Mouse (Mus musculus) kidney, adult 18-20 months (tissue): ENCODE measurements around the gene E330017A01Rik.
"Not testable (repeated sequence)": the region's sequence is repeated elsewhere in the genome, so short reads cannot be mapped to it uniquely, and the experiment has no call there.

ENCODE experiments used
- DNase-seq: peaks from one replicate; pipeline ENCODE4 v3.0.0; 2021

E330017A01Rik gene

DNA sequence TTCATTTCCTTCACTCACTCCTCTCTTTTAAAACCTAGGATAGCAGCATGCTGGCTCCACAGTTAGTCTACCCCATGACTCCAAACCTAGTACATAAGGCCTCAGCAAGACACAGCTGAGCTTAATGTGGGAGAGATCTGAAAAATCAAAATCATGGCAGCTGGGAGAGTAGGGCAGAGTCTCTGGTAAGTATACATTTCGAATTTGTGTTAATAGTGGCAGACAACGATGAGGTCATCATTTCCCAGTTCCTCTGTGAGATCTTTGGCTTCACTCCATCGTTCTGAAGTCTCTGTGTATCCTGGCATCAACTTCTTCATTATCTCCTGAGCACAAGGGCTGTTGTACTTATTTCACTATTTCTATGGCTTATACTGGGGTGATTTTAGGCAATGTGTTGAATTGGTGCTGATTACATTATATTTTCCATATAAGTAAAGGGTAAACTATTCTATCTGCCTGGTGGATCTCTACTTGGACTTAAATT lies at the start of gene E330017A01Rik:
Gene E330017A01Rik (minus strand): TSS at position 51 of the 487 bp plus-strand sequence.
- no peak for DNase-seq

GRCm38 (mm10) chr16:58685548-58686537 lies 47.3 kb upstream of the E330017A01Rik start:
- DNase-seq, result no peak

DNA sequence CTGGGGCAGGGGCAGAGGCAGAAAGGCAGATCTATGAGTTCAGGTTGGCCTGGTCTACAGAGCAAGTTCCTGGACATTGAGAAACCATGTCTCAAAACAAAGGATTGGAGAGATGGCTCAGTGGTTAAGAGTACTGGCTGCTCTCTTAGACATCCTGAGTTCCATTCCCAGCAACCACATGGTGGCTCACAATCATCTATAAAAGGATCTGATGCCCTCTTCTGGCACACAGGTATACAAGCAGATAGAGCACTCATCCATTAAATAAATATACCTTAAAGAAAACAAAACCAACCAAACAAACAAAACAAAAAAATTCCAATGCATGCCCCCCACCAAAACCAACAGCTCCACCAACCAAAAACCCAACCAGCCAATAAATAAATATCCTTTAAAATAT lies 46.0 kb upstream of the E330017A01Rik start:
- DNase-seq, result no peak

GRCm38 (mm10) chr16:58683911-58684310 lies 45.4 kb upstream of the E330017A01Rik start:
- DNase-seq, result no peak

DNA sequence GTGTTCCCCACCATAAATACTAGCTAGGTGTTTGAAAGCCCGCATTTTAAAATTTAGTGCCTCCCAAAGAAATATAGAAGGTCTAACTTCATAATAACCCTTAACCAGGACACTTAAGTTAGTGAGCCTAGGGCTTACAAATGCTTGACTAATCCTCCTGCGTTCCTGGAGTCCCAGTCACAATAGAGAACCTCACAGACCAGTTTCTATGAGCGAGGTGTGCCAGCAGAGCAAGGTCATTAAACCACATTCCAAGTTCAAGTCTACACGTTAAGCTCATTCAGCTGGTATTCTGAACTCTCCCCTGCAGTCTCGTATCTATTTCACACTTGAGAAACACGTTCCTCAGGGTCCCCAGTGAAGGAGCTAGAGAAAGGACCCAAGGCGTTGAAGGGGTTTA lies 44.3 kb upstream of the E330017A01Rik start:
- DNase-seq, result no peak

DNA sequence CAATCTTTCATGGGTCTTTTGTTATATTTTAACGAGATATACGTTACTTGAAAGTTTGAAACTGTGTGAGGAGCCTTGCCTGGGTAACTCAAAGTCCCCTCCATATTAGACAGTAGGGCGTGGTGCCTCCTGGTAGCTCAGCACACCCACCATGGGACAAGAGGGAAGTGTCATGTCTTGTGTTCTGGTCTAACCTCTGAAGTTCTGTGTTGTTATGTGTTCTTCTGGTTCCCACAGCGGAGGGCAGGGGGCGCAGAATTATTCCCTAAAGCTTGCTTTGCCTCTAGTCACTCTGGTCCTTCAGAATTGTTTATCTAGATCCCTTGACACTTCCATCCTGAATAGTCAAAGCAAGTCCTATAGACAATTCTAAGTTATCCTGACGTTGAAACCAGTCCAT lies 43.5 kb upstream of the E330017A01Rik start:
- no peak for DNase-seq

- DNase-seq, result no peak
Measured at GRCm38 (mm10) chr16:58678660-58679059, 40.1 kb upstream of the E330017A01Rik start.

DNA sequence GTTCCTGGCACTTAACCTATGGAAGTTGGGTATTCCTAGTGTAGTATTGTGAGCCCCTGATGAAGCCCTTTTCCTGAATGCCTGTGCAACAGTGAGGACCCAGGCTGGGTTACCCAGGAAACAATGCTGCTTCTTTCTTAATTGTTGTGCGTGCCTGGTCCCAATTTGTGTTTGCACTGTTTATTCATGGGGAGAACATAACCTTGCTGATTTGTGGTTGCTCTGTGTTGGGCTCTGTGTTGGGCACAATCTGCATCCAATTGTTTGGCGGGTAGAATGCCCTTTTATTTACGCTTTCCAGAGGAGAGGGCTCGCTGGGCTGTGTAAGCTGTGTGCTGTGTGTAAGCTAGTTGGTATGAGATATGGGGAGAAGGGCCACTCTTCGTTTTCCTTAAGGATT lies 39.0 kb upstream of the E330017A01Rik start:
- no peak for DNase-seq

GRCm38 (mm10) chr16:58676633-58677032 lies 38.1 kb upstream of the E330017A01Rik start:
- DNase-seq, result no peak

- DNase-seq, result no peak
Measured at GRCm38 (mm10) chr16:58676156-58676555, 37.6 kb upstream of the E330017A01Rik start.

GRCm38 (mm10) chr16:58675256-58675655 lies 36.7 kb upstream of the E330017A01Rik start:
- peak; percentile 39 for DNase-seq

DNA sequence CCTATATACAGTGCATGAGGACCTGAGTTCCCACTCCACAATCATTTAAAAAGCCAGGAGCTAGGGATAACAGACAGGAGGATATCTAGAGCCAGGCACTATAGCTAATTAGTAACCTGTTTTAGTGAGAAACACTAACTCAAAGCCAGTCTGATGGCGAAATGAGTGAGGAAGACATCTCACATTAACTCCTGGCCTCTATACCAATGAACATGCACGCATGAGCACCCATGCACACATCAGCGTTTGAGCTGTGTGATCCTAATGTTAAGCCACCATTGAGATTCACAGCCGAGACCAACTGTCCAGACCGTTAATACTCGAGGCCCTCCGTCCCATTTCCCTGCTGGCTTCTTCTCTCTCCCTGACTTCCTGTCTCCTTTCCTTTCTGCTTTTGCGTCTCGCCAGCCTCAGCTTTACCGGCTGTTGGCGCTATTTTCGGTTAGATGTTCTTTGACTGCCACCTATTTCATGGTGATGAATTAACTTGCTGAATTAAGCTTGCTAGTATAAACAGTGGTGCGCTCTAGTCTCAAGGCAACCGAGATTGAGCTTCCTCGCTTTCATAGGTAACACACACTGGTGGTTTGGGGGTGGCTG lies 35.4 kb upstream of the E330017A01Rik start:
- DNase-seq, result peak; percentile 36

- no peak for DNase-seq
Measured at GRCm38 (mm10) chr16:58672396-58672795, 33.9 kb upstream of the E330017A01Rik start.

DNA sequence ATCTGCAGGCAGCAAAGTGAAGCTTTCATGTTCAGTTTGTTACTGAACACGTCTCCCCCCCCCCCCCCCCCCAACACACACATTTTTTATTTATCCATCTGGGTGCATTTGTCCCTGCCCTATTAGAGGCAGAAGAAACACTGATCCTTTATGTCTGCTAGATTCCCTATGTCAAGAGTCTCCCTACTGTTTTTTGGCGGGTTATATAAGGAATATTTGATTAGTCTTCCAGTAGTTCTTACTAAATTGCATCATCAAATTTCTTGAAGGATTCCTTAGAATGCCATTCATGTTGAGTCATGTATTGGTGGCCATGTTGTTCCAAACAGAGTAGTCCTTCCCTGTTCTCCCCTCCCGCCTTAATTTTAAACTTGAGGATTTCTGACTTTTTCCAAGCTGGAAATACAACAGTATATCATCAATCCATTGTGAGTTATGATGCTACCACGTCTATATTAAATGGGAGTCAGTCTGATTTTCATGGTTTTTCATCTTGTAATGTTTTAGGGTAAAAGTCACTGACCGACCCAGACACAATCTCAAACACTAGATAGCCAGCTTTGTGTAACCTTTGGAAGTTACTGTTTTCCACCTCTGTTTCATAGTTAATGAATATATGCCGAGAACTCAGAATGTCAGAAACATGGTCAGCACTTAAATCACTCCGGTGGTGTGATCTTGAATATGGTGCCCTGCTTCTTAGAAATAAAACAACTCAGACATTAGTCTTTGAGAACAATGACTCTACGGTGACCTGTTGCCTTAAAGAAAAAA lies 32.9 kb upstream of the E330017A01Rik start:
- no peak for DNase-seq

DNA sequence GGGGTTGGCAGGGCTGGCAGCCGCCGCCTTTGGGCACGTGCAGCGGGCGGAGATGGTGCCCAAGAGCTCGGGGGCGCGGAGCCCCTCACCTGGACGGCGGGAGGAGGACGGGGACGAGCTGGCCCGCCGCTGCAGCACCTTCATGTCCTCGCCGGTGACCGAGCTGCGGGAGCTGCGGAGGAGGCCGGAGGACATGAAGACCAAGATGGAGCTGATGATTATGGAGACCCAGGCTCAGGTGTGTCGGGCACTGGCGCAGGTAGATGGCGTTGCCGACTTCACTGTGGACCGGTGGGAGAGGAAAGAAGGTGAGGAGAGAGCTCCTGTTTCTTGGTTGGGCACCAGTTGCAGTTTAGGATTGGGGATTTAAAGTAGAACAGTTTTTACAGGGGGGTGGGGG lies 32.1 kb upstream of the E330017A01Rik start:
- DNase-seq, result no peak

DNA sequence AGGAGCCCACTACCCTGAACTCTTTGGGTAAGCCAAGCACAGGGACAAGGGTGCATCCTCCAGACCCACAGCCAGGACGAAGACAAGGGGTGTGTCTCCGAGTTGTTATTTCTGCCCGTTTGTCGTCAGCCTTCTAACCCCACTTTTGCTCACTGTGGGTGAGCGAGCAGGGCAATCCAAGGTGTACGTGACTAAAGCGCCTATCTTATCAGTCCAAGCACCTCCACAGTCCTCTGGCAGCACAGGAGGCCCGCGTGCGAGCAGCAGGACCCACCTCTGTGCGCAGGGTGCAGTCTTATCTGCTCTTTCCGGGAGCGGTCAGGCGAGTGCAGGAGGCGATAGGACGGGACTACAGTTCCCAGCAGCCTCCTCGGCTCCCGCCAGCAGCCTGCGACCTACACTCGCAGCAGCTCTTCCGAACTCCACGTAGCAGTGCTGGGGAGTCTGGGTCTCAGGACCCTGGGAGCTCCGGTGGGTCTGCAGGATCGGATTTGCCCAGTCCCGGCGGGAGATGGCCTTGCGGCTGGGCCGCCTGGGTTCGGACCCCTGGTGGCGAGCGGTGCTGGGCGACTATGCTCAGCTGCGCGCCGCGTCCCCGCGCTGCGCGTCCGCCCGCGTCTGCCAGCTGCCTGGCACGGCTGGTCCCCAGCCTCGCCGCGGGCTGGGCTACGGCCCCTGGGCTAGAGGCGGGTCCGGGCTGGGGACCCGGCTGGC lies 31.5 kb upstream of the E330017A01Rik start, which contains the start of gene Cpox:
Gene Cpox (plus strand): TSS at position 376 of the 714 bp plus-strand sequence.
- peak; percentile 87 for DNase-seq

DNA sequence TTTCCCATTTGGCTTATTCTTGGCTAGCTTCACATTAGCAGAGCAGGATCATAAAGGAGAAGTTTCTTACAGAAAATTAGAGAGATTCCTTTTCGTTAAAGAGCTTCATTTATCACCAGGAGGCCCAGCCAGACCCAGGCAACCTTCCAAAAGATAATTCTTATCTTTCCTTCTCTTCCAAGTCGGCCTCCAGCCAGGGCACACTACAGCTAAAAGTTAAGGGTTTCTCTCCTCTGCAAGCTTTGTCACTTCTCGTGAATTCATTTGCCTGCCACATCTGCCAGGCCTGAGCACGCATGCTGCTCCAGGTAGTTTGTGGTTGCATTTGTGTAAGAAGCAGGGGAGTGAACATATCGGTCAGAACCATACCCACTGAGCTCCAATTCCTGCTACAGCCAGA lies 30.7 kb upstream of the E330017A01Rik start:
- no peak for DNase-seq

GRCm38 (mm10) chr16:58668586-58668985 lies 30.0 kb upstream of the E330017A01Rik start:
- no peak for DNase-seq

DNA sequence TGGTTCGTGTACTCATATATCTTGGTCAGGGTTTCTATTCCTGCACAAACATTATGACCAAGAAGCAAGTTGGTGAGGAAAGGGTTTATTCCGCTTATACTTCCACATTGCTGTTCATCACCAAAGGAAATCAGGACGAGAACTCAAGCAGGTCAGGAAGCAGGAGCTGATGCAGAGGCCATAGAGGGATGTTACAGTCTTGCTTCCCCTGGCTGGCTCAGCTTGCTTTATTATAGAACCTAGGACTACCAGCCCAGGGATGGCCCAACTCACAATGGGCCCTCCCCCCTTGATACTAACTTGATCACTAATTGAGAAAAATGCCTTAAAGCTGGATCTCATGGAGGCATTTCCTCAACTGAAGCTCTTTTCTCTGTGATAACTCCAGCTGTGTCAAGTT lies 28.1 kb upstream of the E330017A01Rik start:
- DNase-seq, result not testable (repeated sequence)

DNA sequence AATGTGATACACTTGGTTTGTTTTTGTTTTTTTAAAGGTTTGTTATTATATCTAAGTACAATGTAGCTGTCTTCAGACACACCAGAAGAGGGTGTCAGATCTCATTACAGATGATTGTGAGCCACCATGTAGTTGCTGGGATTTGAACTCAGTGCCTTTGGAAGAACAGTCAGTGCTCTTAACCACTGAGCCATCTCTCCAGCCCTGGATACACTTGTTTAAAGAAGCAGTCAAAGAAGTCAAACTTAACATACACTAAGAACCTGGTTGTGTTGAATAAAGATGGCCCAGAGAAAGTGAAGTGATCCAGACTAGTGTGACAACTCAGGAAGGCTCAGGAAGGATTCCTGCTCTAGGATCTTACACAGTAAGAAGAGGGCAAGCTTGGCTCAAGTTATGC lies 26.6 kb upstream of the E330017A01Rik start:
- not testable (repeated sequence) for DNase-seq

DNA sequence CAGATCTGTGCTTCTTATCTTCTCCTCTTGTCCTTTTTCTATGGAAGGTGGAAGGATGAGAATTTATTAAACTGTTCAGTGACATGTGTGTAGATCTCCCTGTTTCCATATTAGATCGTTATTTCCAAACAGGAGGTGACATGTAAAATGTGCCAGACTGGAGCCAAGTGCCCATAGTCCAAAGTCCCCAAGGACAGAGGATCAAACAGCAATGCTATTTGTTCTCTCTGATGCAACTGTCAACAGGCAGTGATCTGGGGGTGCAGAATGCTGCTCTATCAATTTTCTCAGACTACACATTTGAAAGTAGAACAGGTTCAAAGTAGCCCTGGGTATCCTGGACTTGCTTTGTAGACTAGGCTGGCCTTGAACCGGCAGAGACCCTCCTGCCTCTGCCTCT lies 25.3 kb upstream of the E330017A01Rik start:
- no peak for DNase-seq

DNA sequence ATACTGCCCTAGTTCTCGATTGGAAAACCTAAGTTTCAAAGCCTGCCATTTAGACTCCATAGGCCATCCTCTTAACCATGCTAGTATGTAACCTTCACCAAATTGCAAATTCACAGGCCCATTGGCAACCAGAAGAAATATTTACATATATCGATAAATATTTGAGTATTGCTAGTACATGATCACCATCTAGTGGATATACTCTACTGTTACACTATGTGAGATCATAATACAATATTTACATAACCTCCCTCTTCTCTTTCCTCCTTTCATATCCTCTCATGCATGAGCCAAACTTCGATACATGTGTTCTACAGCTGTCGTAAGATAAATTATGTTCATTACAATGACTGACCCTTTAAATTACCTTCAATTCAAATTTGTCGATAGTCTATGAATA lies 24.5 kb upstream of the E330017A01Rik start:
- no peak for DNase-seq
